Mouse (Mus musculus) stomach, postnatal 0 days (tissue): ENCODE results near the gene Fbxo21.

Experiments
- CTCF ChIP-seq: IDR thresholded peaks from 2 replicates; pipeline ENCODE4 v1.5.1; 2016; ENCODE audit warnings: antibody characterized with exemption, low read depth, mild to moderate bottlenecking, moderate library complexity
- EP300 ChIP-seq: optimal IDR thresholded peaks from 2 replicates; pipeline ENCODE3; 2016; ENCODE audit warnings: antibody characterized with exemption

GRCm38 (mm10) chr5:117949393-117949792 is 27.1 kb upstream of the Fbxo21 start:
- TF ChIP-seq CTCF (no peak), EP300 (no peak)
